Mouse (Mus musculus) intestine, embryonic 16.5 days (tissue): ENCODE measurements at regions not wholly inside any gene's neighbourhood (a gene's known extent, or its start where the extent isn't known, plus 50 kb on each side); places are given as distances from the start of the nearest gene placed in this dataset.

ENCODE experiments used
- ATAC-seq: fragments of 200-750 bp; cut with Nextera tagmentation; 2 replicates; pipeline ENCODE4 v1.8.0; 2017; ENCODE audit warnings: moderate TSS enrichment, moderate library complexity
- H3K27ac ChIP-seq: fragments of 300-500 bp; sonication (generic); 2 replicates; pipeline ENCODE4 v1.5.1; 2014; ENCODE audit warnings: mild to moderate bottlenecking, low read length
- H3K27me3 ChIP-seq: fragments of 300-500 bp; sonication (generic); replicated peaks from 2 replicates; pipeline ENCODE4 v1.6.1; 2014; ENCODE audit warnings: low read length, control low read depth, mixed read lengths; ENCODE audit not compliant: control insufficient read depth, insufficient read depth
- H3K36me3 ChIP-seq: fragments of 300-500 bp; sonication (generic); 2 replicates; pipeline ENCODE4 v1.6.1; 2014; ENCODE audit warnings: low read length, control low read depth; ENCODE audit not compliant: control insufficient read depth, insufficient read depth
- H3K4me1 ChIP-seq: fragments of 300-500 bp; sonication (generic); 2 replicates; pipeline ENCODE4 v1.6.1; 2014; ENCODE audit warnings: low read length, control low read depth, mixed read lengths; ENCODE audit not compliant: control insufficient read depth, insufficient read depth
- H3K4me2 ChIP-seq: fragments of 300-500 bp; sonication (generic); 2 replicates; pipeline ENCODE4 v1.6.1; 2014; ENCODE audit warnings: low read depth, low read length, control low read depth
- H3K4me3 ChIP-seq: fragments of 300-500 bp; sonication (generic); 2 replicates; pipeline ENCODE4 v1.5.1; 2014; ENCODE audit warnings: mild to moderate bottlenecking, low read length
- H3K9ac ChIP-seq: fragments of 300-500 bp; sonication (generic); 2 replicates; pipeline ENCODE4 v1.6.1; 2014; ENCODE audit warnings: low read depth, low read length
- H3K9me3 ChIP-seq: fragments of 300-500 bp; sonication (generic); 2 replicates; pipeline ENCODE4 v1.6.1; 2016; ENCODE audit warnings: low read length, control low read depth; ENCODE audit not compliant: control insufficient read depth
- WGBS: fragments of 180-500 bp; shearing (Covaris S2); extraction: QIAGEN DNeasy Blood & Tissue Kit; methylation state at CpG from one replicate; pipeline ENCODE4 v1.1.7; 2014; 5-methylcytosine and 5-hydroxymethylcytosine counted together

- Histone ChIP-seq H3K27ac (peak overlapping the region; percentile 99), H3K4me2 (peak overlapping the region; percentile 47), H3K36me3 (no peaks in the 10 kb centered on the region), H3K4me3 (0 out of 2 replicates have a peak overlapping the region, but pooled peaks have one; percentile 4), H3K4me1 (peaks cover 63% of the 10 kb centered on the region), H3K27me3 (no peaks in the 10 kb centered on the region), H3K9me3 (no peaks in the 10 kb centered on the region), H3K9ac (peak overlapping the region; percentile 60)
- ATAC-seq: 0 out of 2 replicates have a peak, but pooled peaks have one; percentile 1
- 56% methylated on average over 12 of the region's 12 CpGs for WGBS
Observed at GRCm38 (mm10) chr8:126667086-126667720, 73.4 kb upstream of the Irf2bp2 start.

- ATAC-seq: peak; percentile 84
- WGBS: 2% methylated on average over 15 of the region's 15 CpGs
- H3K27me3 ChIP-seq: no peaks in the 10 kb centered on the region
- peak overlapping the region; percentile 47 for H3K4me2 ChIP-seq
- H3K9ac ChIP-seq: peak overlapping the region; percentile 60
- H3K36me3 ChIP-seq: no peaks in the 10 kb centered on the region
- H3K4me1 ChIP-seq: peaks cover 70% of the 10 kb centered on the region
- 0 out of 2 replicates have a peak overlapping the region, but pooled peaks have one; percentile 4 for H3K4me3 ChIP-seq
- H3K27ac ChIP-seq: peak overlapping the region; percentile 99
- no peaks in the 10 kb centered on the region for H3K9me3 ChIP-seq
Observed at GRCm38 (mm10) chr8:126666327-126667085, 72.7 kb upstream of the Irf2bp2 start.

GRCm38 (mm10) chr8:126665581-126666241, 71.9 kb upstream of the Irf2bp2 start:
- H3K9me3 ChIP-seq: no peaks in the 10 kb centered on the region
- no peaks in the 10 kb centered on the region for H3K27me3 ChIP-seq
- peak overlapping the region; percentile 47 for H3K4me2 ChIP-seq
- H3K4me1 ChIP-seq: peaks cover 77% of the 10 kb centered on the region
- H3K27ac ChIP-seq: peak overlapping the region; percentile 99
- 9% methylated on average over 18 of the region's 18 CpGs for WGBS
- peak overlapping the region; percentile 11 for H3K4me3 ChIP-seq
- ATAC-seq: peak; percentile 63
- no peaks in the 10 kb centered on the region for H3K36me3 ChIP-seq
- H3K9ac ChIP-seq: peak overlapping the region; percentile 60

GRCm38 (mm10) chr8:126664891-126665290, 71.1 kb upstream of the Irf2bp2 start:
- Histone ChIP-seq H3K27me3 (no peaks in the 10 kb centered on the region), H3K4me3 (no peak overlapping the region), H3K4me1 (peaks cover 84% of the 10 kb centered on the region), H3K9ac (0 out of 2 replicates have a peak overlapping the region, but pooled peaks have one; percentile 21), H3K9me3 (no peaks in the 10 kb centered on the region), H3K27ac (peak overlapping the region; percentile 99), H3K36me3 (no peaks in the 10 kb centered on the region), H3K4me2 (no peak overlapping the region)
- ATAC-seq: no peak
- WGBS: 45% methylated on average over 5 of the region's 5 CpGs

GRCm38 (mm10) chr8:126662797-126663784, 69.3 kb upstream of the Irf2bp2 start:
- Histone ChIP-seq H3K27ac (peak overlapping the region; percentile 99), H3K4me3 (no peak overlapping the region), H3K27me3 (no peaks in the 10 kb centered on the region), H3K4me2 (no peak overlapping the region), H3K9me3 (no peaks in the 10 kb centered on the region), H3K4me1 (peaks cover 79% of the 10 kb centered on the region), H3K9ac (peak overlapping the region; percentile 61), H3K36me3 (no peaks in the 10 kb centered on the region)
- ATAC-seq: no peak; the same call in 1 of the 2 replicates
- WGBS: 20% methylated on average over 14 of the region's 14 CpGs

- ATAC-seq: no peak
- peak overlapping the region; percentile 99 for H3K27ac ChIP-seq
- H3K4me3 ChIP-seq: no peak overlapping the region
- H3K4me1 ChIP-seq: peaks cover 70% of the 10 kb centered on the region
- no peaks in the 10 kb centered on the region for H3K36me3 ChIP-seq
- H3K9me3 ChIP-seq: no peaks in the 10 kb centered on the region
- 0 out of 2 replicates have a peak overlapping the region, but pooled peaks have one; percentile 24 for H3K9ac ChIP-seq
- 27% methylated on average over 5 of the region's 5 CpGs for WGBS
- H3K4me2 ChIP-seq: 0 out of 2 replicates have a peak overlapping the region, but pooled peaks have one; percentile 39
- H3K27me3 ChIP-seq: no peaks in the 10 kb centered on the region
Observed at GRCm38 (mm10) chr8:126662151-126662550, 68.4 kb upstream of the Irf2bp2 start.

GRCm38 (mm10) chr8:126661511-126662142, 67.8 kb upstream of the Irf2bp2 start:
- H3K9ac ChIP-seq: peak overlapping the region; percentile 58; the same call in 1 of the 2 replicates
- ATAC-seq: peak; percentile 16
- H3K4me3 ChIP-seq: no peak overlapping the region

GRCm38 (mm10) chr8:126660658-126661316, 67.0 kb upstream of the Irf2bp2 start:
- H3K27ac ChIP-seq: peak overlapping the region; percentile 99
- H3K36me3 ChIP-seq: no peaks in the 10 kb centered on the region
- 19% methylated on average over 11 of the region's 12 CpGs for WGBS
- H3K27me3 ChIP-seq: no peaks in the 10 kb centered on the region
- H3K4me3 ChIP-seq: peak overlapping the region; percentile 18
- no peak for ATAC-seq
- peak overlapping the region; percentile 58 for H3K9ac ChIP-seq
- H3K4me1 ChIP-seq: peaks cover 64% of the 10 kb centered on the region
- no peaks in the 10 kb centered on the region for H3K9me3 ChIP-seq
- peak overlapping the region; percentile 39 for H3K4me2 ChIP-seq

More at GRCm38 (mm10) chr8:126661511-126662142, 67.8 kb upstream of the Irf2bp2 start:
- H3K27me3 ChIP-seq: no peaks in the 10 kb centered on the region
- H3K4me2 ChIP-seq: peak overlapping the region; percentile 39
- 21% methylated on average over 14 of the region's 14 CpGs for WGBS
- no peaks in the 10 kb centered on the region for H3K36me3 ChIP-seq
- H3K9me3 ChIP-seq: no peaks in the 10 kb centered on the region
- H3K27ac ChIP-seq: peak overlapping the region; percentile 99
- peaks cover 65% of the 10 kb centered on the region for H3K4me1 ChIP-seq
